Mouse (Mus musculus): Measurements from ENCODE around the gene Fam227b. TPM values are rescaled to one million over a fixed set of nuclear protein-coding genes. Genes with fewer than 3 reads are reported as not detected.

Gene Fam227b
- total RNA-seq, 2 experiments from 2014 or later, result not detected

DNA sequence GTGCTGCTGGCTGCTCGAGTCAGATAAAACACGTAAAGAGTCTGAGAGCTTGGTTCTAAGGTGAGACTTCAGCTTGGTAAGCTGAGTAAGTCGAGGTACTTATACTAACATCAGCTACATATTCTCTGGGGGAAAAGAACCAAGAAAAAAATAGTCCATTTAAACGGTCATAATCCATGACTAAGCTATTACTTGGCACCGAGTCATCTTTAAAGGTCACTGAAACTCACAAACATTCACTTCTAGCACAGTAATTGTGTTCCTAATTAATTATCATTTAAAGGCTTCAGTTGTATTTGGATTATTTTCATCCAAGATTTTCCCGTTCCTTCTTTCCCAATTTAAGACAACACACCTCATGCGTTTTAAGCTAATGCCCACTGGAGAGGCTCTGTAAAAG lies 88.9 kb downstream of the Fam227b start:
- no peak for DNase-seq
- intact Hi-C loops (cut with DNase I), result no loop called here

DNA sequence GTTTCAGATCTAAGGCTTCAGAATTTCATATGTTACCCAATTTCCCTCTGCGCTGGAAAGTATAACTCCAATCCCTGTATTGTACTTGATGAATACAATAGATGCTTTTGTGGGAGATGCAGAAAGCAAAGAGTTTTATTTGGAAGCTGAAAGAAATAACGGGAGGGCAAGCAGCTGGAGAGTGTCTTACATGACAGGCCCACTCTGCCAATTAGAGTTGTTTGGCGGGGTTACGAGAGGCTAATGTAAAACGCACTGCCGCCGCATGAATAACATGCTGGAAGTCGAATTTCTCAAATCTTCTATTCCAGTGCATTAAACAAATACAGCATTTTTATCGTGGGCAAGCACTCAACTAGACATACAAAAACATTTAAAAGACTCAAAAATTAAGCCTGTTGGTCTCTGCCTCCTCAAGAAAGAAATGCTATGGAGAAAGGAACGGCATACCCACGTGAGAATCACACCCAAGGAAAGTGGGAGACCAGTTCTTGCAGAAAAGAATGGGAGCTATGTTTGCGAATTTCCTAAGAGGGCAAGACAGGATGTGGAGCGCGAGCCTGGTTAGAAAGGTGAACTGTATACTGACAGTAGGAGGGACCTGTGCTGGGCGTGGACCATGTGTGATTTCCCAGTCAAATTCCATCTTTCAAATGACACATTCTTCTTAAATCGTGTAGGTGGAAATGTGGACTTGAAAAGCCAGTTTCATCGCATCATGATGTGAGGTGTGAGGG lies 90.6 kb downstream of the Fam227b start:
- intact Hi-C loops (cut with DNase I), result no loop called here
- DNase-seq, result no peak

DNA sequence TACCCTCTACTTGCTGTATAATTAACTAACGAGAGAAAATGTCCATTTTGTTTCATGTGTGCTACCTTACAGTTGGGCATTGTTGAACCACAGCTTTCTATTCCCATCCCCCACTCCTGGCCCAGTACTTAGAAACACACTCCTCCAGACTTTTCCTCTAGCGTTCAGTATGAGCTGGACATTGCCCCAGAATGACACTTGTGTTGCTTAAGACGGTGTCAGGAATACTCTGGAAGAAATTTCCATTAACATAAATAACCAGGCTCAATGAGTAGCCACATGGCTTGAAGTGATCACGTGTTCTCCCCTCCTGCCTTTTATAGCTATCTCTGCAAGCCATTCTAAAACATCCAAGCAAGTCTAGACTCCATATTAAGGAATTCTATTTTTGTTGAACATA lies 91.2 kb downstream of the Fam227b start:
- intact Hi-C loops (cut with DNase I), result no loop called here
- DNase-seq, result no peak

DNA sequence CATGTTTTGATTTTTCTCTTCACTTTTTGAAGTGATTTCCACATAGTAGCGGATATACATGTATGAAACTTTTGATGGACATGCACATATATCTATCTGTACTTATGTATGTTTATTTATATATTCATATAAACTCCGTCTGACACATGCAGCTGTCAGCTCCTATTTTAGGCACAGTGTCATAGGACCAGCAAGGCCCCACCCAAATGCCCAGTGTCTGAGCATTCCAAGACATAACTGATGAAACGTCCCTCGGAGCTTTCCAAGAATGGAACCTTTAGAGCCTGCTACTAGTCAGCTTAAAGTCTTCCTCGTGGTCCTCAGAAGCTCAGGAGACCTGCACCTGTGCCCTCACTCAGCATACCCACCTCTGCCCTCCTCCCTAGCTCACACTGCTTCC lies 98.1 kb downstream of the Fam227b start:
- no peak for DNase-seq
- intact Hi-C loops (cut with DNase I), result no loop called here

DNA sequence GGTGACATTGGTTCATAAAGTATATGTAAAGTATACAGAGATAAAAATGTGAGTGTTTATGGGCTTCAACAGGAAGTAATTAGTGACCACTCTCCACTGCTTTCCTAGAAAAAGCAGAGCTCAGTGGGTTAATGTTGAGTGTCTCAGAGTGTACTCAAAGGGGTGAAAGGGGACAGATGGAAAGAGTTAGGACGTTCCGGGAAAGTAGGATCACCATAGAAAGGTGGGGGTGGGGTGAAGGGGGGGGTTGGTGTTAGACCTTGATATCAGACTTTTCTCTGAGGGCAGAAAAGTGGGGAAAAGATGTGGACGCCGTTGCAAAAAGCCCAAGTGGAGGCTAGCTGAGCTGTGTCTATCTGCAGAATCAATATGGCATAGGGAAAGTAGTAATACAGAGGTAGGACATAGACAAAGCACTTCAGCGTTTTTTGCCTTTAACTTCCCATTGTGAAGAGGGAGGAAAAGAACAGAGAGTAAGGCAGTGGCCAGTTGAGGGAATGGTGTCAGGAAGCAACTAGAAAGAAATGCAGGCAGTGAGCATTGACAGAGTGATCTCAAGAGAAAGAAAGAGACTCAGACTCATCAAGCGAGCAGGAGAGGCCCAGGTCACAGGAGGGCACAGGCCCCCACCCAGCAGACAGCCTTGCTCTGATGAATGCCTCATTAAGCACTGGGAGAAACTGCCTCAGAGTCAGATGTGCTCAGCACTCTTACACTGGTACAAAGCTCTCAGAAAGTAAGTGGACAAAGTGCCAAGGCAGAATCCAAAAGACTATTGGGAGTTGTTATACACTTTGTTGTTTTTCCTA lies 98.9 kb downstream of the Fam227b start:
- intact Hi-C loops (cut with DNase I), result no loop called here
- no peak for DNase-seq

DNA sequence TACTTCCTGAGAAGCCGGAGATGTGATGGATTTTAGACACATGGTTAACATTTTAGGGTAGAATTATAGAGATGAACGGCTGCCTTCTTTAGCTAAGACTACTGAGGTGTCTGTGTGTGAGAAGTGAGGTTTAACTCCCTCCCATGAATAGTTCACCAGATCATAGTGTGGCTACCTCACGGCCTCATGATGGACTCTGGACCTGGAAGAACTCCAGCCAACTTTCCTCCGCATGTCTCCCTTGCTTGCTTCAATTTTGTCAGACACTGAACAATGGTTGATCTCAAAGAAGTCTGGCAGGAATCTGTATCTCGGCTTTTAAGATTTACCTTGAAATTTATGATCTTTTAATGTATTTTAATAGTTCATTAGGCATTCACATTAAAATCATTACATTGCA lies 106.2 kb downstream of the Fam227b start:
- intact Hi-C loops (cut with DNase I), result no loop called here
- DNase-seq, result no peak

DNA sequence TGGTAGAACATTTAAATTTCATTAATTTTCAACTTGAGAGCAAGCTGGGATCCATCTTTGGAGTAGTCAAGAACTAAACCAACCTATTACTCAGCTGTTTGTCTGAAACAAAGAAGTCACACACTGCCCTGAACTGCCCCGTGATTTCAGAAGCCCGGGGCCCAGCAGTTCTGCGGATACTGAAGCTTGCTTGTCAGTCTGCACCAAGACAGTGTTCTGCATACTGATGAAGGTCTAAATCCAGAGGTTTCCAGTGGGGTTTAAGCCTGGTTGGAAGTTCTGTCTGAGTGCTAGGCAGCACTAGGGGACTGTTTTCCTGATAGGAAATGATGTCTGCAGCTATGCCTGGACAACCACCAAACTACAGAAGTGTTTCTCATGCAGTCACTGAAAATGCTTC lies 109.1 kb downstream of the Fam227b start:
- DNase-seq, result no peak
- intact Hi-C loops (cut with DNase I), result no loop called here

DNA sequence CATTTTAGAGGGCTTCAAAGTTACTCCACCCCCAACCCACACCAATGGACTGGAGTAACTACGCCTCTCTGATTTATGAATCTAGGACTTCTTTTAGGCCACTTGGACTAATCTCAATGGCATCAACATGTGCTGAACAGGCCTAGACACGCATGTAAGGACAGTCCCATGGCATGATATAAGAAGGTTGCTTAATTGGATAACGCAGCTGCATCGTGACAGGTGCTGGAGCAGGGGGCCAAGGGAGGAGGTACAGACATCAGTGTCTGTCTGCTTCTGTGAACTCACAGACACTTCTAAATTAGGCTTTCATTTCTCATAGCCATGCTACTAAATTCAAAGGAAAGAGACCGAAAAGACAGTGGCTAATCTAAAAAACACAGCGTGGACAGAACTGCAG lies 110.6 kb downstream of the Fam227b start:
- intact Hi-C loops (cut with DNase I), result no loop called here

DNA sequence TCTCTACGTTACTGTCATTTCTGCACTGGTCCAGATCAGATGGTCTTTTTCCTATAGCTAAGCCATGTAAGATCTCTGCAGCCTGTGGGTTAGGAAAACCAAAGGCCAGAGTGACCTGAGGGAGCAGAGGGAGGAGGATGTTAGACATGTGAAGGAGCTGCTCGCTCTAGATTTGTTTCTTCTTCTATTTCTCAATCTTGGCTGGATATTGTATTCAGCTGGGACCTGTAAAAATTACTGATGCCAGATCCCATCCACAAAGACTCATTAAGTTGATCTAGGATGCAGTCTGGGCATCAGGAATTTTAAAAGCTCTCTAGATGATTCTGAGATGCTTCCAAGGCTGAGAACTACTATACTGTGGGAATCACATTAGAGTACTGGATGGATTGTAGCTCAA lies 111.2 kb downstream of the Fam227b start:
- no peak for DNase-seq
- intact Hi-C loops (cut with DNase I), result no loop called here

More for the DNA sequence above, 110.6 kb downstream of the Fam227b start:
- DNase-seq, result no peak

DNA sequence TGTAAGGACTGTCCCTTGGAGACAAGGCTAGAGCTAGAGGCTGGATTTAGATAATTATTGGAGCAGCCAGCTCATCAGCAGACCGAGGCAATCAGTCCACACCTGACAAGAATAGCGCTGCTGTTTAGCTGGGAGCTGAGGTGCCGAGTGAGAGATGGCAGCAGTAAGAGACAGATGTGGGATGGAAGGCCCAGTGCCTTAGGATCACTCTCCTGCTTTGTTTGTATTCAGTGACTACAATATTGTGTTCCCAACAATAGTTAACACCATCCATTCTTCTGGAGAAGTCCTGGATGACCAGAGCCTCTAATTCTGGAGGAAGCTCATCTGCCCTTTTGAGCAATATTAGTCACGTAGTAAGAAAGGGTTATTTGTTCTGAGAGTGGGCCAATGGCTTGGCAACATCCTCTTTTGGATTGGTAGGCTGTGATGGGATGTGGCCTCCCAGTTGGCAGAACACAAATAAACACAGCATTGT lies 112.4 kb downstream of the Fam227b start:
- intact Hi-C loops (cut with DNase I), result loop anchor here (10.0 kb wide), 1 partner anchor 105 kb away; no protein-coding TSS in a partner anchor
- peak in 1 of 2 experiments; percentile 47 for DNase-seq

DNA sequence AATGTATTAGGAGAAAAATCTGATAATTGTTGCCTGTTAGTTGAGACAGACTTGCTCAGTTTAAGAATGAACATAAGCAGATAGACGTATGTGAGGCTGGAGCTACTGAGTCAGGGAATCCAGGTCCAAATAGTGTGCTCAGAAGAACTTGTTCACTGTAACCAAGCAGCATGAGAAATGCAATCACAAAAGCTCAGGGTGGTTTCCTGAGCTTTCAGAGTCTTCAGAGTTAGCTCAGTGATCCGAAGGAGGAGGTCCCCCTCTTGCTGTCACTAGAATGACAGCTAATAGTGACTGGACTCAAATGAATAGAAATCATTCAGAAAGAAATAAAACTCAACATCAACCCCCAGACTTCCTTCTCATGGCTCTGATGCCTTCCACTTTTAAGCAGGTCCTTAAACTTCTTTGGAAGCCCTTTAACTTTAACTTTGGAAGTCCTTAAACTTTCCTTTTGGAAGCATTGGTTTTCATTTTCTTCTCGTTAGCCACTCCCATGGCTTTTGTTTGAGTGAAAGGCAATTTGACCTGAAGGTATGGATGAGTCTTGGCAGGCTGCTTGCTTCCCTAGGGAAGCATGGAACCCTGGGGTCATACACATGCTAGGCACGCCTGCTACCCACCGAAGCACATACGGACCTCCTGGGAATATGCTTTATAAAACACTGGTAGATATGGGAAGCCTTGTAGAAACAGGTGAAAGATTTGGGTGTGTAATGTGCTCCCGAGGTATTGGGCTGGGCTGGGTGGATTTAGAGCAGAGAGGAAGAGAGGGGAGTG lies 113.4 kb downstream of the Fam227b start:
- intact Hi-C loops (cut with DNase I), result loop anchor here (10.0 kb wide), 1 partner anchor 106 kb away; no protein-coding TSS in a partner anchor
- no peak for DNase-seq

DNA sequence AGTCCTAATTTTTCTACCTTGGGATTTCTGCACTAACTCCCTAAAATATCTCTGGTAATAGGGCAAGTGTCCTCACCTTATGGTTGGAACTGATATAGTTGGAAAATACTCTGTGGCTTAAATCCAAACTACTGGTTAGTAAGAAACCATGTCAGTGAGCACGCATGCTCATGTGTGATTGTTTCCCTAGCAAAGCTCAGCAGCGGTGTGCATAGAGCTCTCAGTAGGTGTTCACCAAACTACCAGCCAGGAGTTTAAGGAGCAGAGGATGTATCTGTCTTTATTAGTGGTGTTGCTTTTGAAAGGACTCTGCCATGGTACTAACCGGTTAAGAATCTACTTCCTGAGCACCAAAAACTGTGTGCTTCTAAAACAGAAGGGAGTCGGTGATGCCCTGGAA lies 115.7 kb downstream of the Fam227b start:
- intact Hi-C loops (cut with DNase I), result loop anchor here (10.0 kb wide), 1 partner anchor 109 kb away; no protein-coding TSS in a partner anchor
- DNase-seq, result no peak

DNA sequence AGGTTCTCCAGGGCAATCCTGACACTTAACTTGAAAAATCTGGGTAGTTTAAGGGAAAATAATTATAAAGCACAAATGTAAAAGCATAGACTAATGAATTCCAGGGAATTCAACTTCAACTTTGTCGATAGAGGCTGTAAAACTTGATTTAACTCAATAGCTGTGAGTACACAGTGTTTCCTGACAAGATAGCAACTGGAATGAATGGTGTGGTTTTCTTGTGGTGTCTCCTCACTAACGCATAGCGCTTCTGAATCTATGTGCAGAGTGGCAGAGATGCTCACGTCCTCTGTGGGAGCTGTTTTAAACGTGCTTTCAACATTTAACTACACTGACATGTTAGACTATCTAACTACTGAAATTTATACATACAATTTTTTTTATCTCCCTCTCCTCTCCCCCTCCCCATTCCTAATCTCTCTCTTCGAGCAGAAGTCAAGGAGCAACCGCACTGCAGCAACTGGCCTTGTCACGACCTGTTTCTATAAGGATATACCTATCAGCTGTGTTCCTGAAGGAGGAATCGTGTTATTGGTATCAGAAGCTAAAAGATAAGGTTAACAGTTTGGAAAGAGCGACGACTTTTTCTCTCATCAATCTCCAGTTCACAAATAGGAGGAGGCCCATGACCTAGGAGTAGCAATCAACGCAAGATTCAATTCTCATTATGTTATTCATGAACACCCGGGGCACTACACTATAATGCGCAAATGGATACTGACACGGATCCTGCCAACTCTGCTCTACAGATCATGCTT lies 116.6 kb downstream of the Fam227b start:
- intact Hi-C loops (cut with DNase I), result loop anchor here (10.0 kb wide), 1 partner anchor 110 kb away; no protein-coding TSS in a partner anchor
- DNase-seq, result no peak

DNA sequence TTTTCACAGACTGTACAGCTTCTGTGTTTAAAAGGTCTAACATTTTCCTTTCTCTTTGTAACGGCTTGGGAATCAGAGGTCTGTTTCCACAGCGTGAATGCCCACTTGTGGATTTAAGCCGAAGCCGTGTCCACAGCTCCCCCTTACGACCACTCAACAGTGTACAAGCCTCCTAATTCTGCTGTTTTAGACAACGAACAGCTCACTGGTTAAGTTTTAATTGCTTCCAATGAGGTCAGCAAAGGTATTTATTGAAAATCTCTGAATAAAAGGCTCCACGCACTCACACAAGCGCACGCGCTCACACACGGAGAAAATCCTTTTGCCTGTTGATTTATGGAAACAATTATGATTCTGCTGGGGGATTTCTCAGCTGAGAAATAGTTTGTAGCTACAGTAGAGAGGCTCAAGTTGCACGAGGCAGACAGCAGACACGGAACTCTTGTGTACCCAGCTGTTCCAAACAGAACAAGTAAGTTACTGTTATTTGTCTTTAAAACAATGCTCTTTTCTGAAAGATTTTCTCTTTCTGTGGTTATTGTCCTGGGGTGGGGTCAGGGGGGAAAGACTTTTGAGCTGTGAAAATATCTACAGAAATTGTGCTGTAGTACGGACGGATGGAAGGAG lies 117.3 kb downstream of the Fam227b start, which contains the start of gene Fgf7:
Fgf7 (plus strand) TSS at position 280 of the 627 bp plus-strand sequence.
- DNase-seq, result no peak
- intact Hi-C loops (cut with DNase I), result loop anchor here (5.0 to 10.0 kb wide), 2 partner anchors 110 to 142 kb away; no protein-coding TSS in a partner anchor

DNA sequence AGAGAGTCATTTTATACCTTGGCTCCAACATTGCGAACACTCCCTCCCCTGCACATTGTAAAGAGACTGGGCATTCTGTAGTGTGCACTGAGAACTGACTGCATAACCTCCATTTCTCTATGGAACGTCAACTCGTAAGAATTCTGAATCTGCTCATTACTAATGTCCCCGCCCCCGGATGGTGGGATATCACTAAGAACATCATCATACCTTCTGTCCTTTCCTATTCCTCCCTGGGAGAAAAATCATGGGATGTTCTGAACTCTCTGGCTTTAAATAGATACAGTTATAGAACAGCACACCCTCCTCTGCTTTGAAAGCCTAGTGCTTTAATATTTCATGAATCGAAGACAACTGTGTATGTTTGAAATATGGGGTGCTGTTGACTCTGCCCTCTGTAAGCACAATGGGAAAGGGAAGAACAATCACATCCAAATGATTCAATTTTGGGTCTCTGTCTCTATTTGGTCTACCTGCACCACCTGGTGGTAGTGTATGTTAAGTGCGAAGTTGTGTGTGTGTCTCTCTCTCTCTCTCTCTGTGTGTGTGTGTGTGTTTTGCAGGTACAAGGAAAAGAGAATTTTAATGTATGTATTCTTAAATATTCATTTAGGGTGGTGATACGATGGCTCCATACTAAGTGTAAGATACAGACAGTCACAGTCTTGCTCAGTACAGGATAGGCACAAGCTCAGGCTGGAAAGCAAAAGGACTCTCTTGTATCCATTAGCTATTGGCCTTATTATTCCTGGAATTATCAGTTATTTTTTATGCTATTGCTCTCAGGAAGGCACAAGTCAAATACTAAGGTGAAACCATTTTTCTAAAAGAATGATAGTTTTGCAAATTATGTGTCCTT lies 118.5 kb downstream of the Fam227b start:
- DNase-seq, result no peak
- intact Hi-C loops (cut with DNase I), result loop anchor here (5.0 to 10.0 kb wide), 2 partner anchors 111 to 141 kb away; no protein-coding TSS in a partner anchor

DNA sequence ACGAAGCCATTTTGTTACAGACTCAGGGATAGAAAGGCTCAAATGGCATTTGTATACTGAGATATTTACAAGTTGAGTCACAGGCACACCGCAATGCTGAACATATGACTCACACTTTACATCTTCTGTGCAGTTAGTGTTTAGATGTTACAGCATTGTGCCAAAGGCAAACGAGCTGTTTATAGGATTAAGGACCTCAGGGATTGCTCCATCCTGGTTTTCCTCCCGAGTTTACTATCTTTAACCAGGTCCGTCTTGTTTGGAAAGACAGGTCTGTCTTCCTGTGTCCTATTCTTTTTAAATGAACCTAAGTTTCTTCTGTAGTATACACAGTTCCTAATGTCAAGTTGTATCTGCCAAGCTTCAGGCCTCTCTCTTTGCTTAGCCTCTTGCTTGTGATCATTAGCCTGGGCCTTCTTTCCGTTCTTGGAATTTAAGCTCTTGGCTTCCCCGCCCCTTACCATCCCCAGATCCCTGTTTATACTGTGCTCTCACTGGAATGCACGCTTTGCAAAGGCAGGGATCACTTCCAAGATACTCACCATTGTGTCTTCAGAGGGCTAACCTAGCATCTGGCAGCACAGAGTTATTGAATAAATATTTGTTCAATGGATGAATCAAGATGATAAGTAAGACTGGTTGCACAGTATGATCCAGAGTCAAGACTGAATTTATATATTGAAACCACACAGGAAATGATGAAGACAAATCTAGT lies 120.5 kb downstream of the Fam227b start:
- no peak for DNase-seq
- intact Hi-C loops (cut with DNase I), result loop anchor here (5.0 to 10.0 kb wide), 2 partner anchors 113 to 139 kb away; no protein-coding TSS in a partner anchor

DNA sequence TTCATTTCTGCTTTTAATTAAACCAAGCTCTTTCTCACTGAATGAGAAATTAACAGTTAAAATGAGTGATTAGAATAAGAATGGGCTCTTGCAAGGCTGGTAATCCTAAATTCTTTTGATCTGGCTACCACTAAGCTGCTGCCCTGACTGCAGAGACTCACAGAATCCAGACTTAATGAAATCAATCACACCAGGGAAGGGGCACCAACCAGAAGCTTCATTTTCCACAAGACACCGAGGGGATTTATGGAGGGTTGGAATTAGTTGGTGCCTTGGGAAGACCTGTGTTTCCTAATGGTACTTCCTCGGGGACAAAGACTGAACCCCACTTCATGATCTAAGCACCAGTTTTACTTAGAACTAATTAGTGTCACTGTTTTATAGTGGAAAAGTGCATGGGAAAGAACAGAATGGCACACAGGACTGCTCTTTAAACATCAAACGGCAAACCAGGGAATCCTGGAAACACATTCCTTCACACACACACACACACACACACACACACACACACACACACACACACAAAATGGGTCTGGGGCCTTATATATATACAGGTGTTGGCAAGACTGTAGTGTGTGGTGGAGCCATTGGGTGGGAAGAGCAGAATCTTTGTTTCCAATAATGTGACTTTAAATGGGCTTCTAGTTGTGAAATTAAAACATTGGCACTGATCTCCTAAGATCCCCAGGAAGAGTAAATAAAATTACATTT lies 135.9 kb downstream of the Fam227b start:
- intact Hi-C loops (cut with DNase I), result no loop called here

More for the DNA sequence above, 135.9 kb downstream of the Fam227b start:
- DNase-seq, result no peak
